Mouse (Mus musculus) mouse embryonic stem cell (cell line): ENCODE results near the gene Rtkn.

Experiments used
- in situ Hi-C, 2 experiments: fragments of 300-500 bp; cut with MboI; formaldehyde crosslinking; loops; 1 replicate in 1 of 2; 3 replicates in 1 of 2; pipeline ENCODE4 v1.14.3; 2019 to 2020; ENCODE audit warnings: low sequenced_read_pairs in 2 of 2, low pct_unique_long_range_greater_than_20kb in 1 of 2, mixed read lengths in 1 of 2; ENCODE audit not compliant: unreplicated experiment in 1 of 2

Rtkn gene

GRCm38 (mm10) chr6:83115682-83116372 lies 19.4 kb upstream of the Rtkn start:
- in situ Hi-C loops = no loop called here

GRCm38 (mm10) chr6:83116373-83117164 lies 18.7 kb upstream of the Rtkn start:
- in situ Hi-C loops = no loop called here

GRCm38 (mm10) chr6:83117165-83117438 lies 18.2 kb upstream of the Rtkn start:
- in situ Hi-C loops = no loop called here

GRCm38 (mm10) chr6:83117616-83118015 lies 17.6 kb upstream of the Rtkn start:
- in situ Hi-C loops = no loop called here

- in situ Hi-C loops = no loop called here
Observed at GRCm38 (mm10) chr6:83118369-83118768, 16.9 kb upstream of the Rtkn start.

GRCm38 (mm10) chr6:83118825-83119733 lies 16.2 kb upstream of the Rtkn start:
- in situ Hi-C loops = no loop called here

GRCm38 (mm10) chr6:83119734-83120051 lies 15.6 kb upstream of the Rtkn start:
- in situ Hi-C loops = no loop called here

- in situ Hi-C loops = no loop called here
Observed at GRCm38 (mm10) chr6:83120930-83121862, 14.1 kb upstream of the Rtkn start, which contains the start of gene Wbp1. Wbp1 (minus strand) TSS chr6:83121559.

GRCm38 (mm10) chr6:83121863-83122710 lies 13.2 kb upstream of the Rtkn start:
- in situ Hi-C loops = no loop called here

GRCm38 (mm10) chr6:83122961-83123360 lies 12.3 kb upstream of the Rtkn start:
- in situ Hi-C loops = no loop called here

- in situ Hi-C loops = no loop called here
Observed at GRCm38 (mm10) chr6:83124851-83125312, 10.4 kb upstream of the Rtkn start.

- in situ Hi-C loops = no loop called here
Observed at GRCm38 (mm10) chr6:83125331-83125730, 9.9 kb upstream of the Rtkn start, which contains the start of gene Ino80b. Ino80b (minus strand) TSS chr6:83125431.

GRCm38 (mm10) chr6:83127419-83127818 lies 7.8 kb upstream of the Rtkn start:
- in situ Hi-C loops = no loop called here

- in situ Hi-C loops = no loop called here
Observed at GRCm38 (mm10) chr6:83131469-83132034, 3.7 kb upstream of the Rtkn start.

- in situ Hi-C loops = no loop called here
Observed at GRCm38 (mm10) chr6:83132176-83132919, 2.9 kb upstream of the Rtkn start.

GRCm38 (mm10) chr6:83134226-83134625 lies 1.0 kb upstream of the Rtkn start:
- in situ Hi-C loops = no loop called here
